Mouse (Mus musculus) G1E (cell line): Measurements from ENCODE around the gene Zfp763. TPM values are rescaled to one million over a fixed set of nuclear protein-coding genes. Genes with fewer than 3 reads are reported as not detected.

Experiments
- ATAC-seq: 2 replicates; pipeline ENCODE4 v1.8.0; 2016; ENCODE audit warnings: mild to moderate bottlenecking; ENCODE audit not compliant: insufficient number of reproducible peaks, poor library complexity, low FRiP score, severe bottlenecking; ENCODE audit errors: extremely low read depth
- DNase-seq: peaks from one replicate; pipeline ENCODE4 v3.0.0; 2012; ENCODE audit warnings: low spot score
- H3K27me3 ChIP-seq: 2 replicates; pipeline ENCODE4 v1.6.1; 2012; ENCODE audit warnings: mild to moderate bottlenecking, low read length, inconsistent platforms; ENCODE audit not compliant: insufficient read depth
- H3K36me3 ChIP-seq: replicated peaks from 2 replicates; pipeline ENCODE3; 2012; ENCODE audit warnings: mild to moderate bottlenecking, inconsistent platforms
- H3K4me1 ChIP-seq: 2 replicates; pipeline ENCODE4 v1.6.1; 2012; ENCODE audit warnings: low read depth, low read length, inconsistent platforms, mixed read lengths; ENCODE audit not compliant: insufficient read depth
- H3K4me3 ChIP-seq: 2 replicates; pipeline ENCODE4 v1.5.1; 2012; ENCODE audit warnings: low read depth, mild to moderate bottlenecking, inconsistent platforms, low read length, moderate library complexity, mixed read lengths
- H3K9me3 ChIP-seq: replicated peaks from 2 replicates; pipeline ENCODE4 v1.6.1; 2012; ENCODE audit warnings: inconsistent platforms
- CTCF ChIP-seq: IDR thresholded peaks from 2 replicates; pipeline ENCODE4 v1.5.1; 2012; ENCODE audit warnings: low read depth, low read length, inconsistent platforms, mixed read lengths
- GATA1 ChIP-seq: IDR thresholded peaks from 2 replicates; pipeline ENCODE4 v1.6.1; 2012; ENCODE audit warnings: borderline replicate concordance, low read length, inconsistent platforms, mixed read lengths
- GATA2 ChIP-seq: IDR thresholded peaks from 2 replicates; pipeline ENCODE4 v1.6.1; 2012; ENCODE audit warnings: low read depth, low read length, inconsistent platforms, borderline replicate concordance
- POLR2AphosphoS5 ChIP-seq: IDR thresholded peaks from 2 replicates; pipeline ENCODE4 v1.6.1; 2012; ENCODE audit warnings: low read depth, low read length, inconsistent platforms; ENCODE audit not compliant: insufficient replicate concordance
- TAL1 ChIP-seq: conservative IDR thresholded peaks from 2 replicates; pipeline ENCODE4 v1.6.1; 2012; ENCODE audit warnings: low read depth, low read length, inconsistent platforms, mixed read lengths
- polyA plus RNA-seq: library from polyadenylated mRNA; stranded (reverse); fragments of >175 nt; gene quantifications from 2 replicates; pipeline ENCODE4 v1.2.3, GENCODE M21; 2012
- total RNA-seq, 2 experiments: library from RNA; stranded (forward) in 1 of 2; stranded (reverse) in 1 of 2; fragments of 200-1000 nt in 1 of 2; fragments of >200 nt in 1 of 2; fragmentation: Nextera tagmentation in 1 of 2; gene quantifications; 2 replicates each; pipeline ENCODE4 v1.2.3; 2014 to 2017

Zfp763 gene
- total and polyA plus RNA-seq, 3 experiments: 0.25 to 16.7 (median 11.5) TPM

- TF ChIP-seq CTCF (no peak), GATA1 (no peak), POLR2AphosphoS5 (no peak), GATA2 (no peak), TAL1 (no peak)
- ATAC-seq (no peak), DNase-seq (no peak)
- H3K36me3 ChIP-seq: peaks cover 15% of the 10 kb centered on the region
- H3K27me3 ChIP-seq: no peaks in the 10 kb centered on the region
- H3K4me1 ChIP-seq: no peaks in the 10 kb centered on the region
- H3K9me3 ChIP-seq: peaks cover 14% of the 10 kb centered on the region
- H3K4me3 ChIP-seq: no peak overlapping the region
Measured at GRCm38 (mm10) chr17:33008337-33008736, 24.9 kb downstream of the Zfp763 start.

GRCm38 (mm10) chr17:32998492-32998891 lies 34.7 kb downstream of the Zfp763 start:
- H3K4me1 ChIP-seq: peaks cover 11% of the 10 kb centered on the region
- DNase-seq (no peak), ATAC-seq (no peak)
- H3K9me3 ChIP-seq: peaks cover 18% of the 10 kb centered on the region
- TF ChIP-seq GATA2 (no peak), GATA1 (no peak), POLR2AphosphoS5 (no peak), CTCF (no peak), TAL1 (no peak)
- H3K27me3 ChIP-seq: no peaks in the 10 kb centered on the region
- H3K36me3 ChIP-seq: peaks cover 62% of the 10 kb centered on the region
- H3K4me3 ChIP-seq: no peak overlapping the region

- Histone ChIP-seq H3K9me3 (no peaks in the 10 kb centered on the region), H3K27me3 (no peaks in the 10 kb centered on the region), H3K4me3 (peak within 1 kb of the TSS; percentile 77), H3K36me3 (peaks cover 20% of the 10 kb centered on the region), H3K4me1 (peaks cover 17% of the 10 kb centered on the region)
- DNase-seq (peak; percentile 86), ATAC-seq (peak; percentile 93)
- TF ChIP-seq GATA2: no peak
- no peak for TF ChIP-seq GATA1
- TF ChIP-seq POLR2AphosphoS5: no peak
- no peak for TF ChIP-seq TAL1
- TF ChIP-seq CTCF: no peak
Measured at GRCm38 (mm10) chr17:32992699-32993474, 40.3 kb downstream of the Zfp763 start, which contains the start of gene Zfp952. Gene Zfp952 (plus strand): TSS chr17:32993129.

- Histone ChIP-seq H3K4me1 (peaks cover 17% of the 10 kb centered on the region), H3K9me3 (no peaks in the 10 kb centered on the region), H3K4me3 (no peak overlapping the region; the same call in 1 of the 2 replicates), H3K36me3 (peaks cover 20% of the 10 kb centered on the region), H3K27me3 (no peaks in the 10 kb centered on the region)
- no peak for DNase-seq
- TF ChIP-seq GATA2 (no peak), CTCF (no peak), POLR2AphosphoS5 (no peak), GATA1 (no peak)
- ATAC-seq: no peak
Measured at GRCm38 (mm10) chr17:32991965-32992698, 41.1 kb downstream of the Zfp763 start.

GRCm38 (mm10) chr17:32986301-32986700 lies 46.9 kb downstream of the Zfp763 start:
- no peaks in the 10 kb centered on the region for H3K9me3 ChIP-seq
- TF ChIP-seq CTCF: no peak
- TF ChIP-seq GATA1: no peak
- no peak for TF ChIP-seq POLR2AphosphoS5
- no peak for TF ChIP-seq GATA2
- no peak for TF ChIP-seq TAL1
- H3K36me3 ChIP-seq: peaks cover 4% of the 10 kb centered on the region
- H3K4me1 ChIP-seq: no peaks in the 10 kb centered on the region
- ATAC-seq: no peak
- H3K4me3 ChIP-seq: no peak overlapping the region
- H3K27me3 ChIP-seq: 0 out of 2 replicates have a peak, but pooled peaks cover 2% of the 10 kb centered on the region
- no peak for DNase-seq

- peaks cover 10% of the 10 kb centered on the region for H3K9me3 ChIP-seq
- 0 out of 2 replicates have a peak, but pooled peaks cover 2% of the 10 kb centered on the region for H3K27me3 ChIP-seq
- H3K4me1 ChIP-seq: no peaks in the 10 kb centered on the region
- ATAC-seq (no peak), DNase-seq (no peak)
- H3K4me3 ChIP-seq: no peak overlapping the region
- peaks cover 44% of the 10 kb centered on the region for H3K36me3 ChIP-seq
- TF ChIP-seq TAL1 (no peak), GATA1 (no peak)
Measured at GRCm38 (mm10) chr17:32981361-32981760, 51.8 kb downstream of the Zfp763 start.

Other genes with a start within 250 kb of the Zfp763 start
- 102 and 115 TPM in 2 replicates for gene Zfp871, start 245.1 kb downstream of the Zfp763 start, total RNA-seq (2014; fragmentation: Nextera tagmentation)
- 31.5 and 41.9 TPM in 2 replicates for gene Zfp871, start 245.1 kb downstream of the Zfp763 start, total RNA-seq (2017)
- 1.0 and 1.5 TPM in 2 replicates for gene Zfp871, start 245.1 kb downstream of the Zfp763 start, polyA plus RNA-seq
- 0.30 TPM in 1 of 2 replicates, not detected in the other for gene Zfp811, start 223.5 kb downstream of the Zfp763 start, total RNA-seq (2014; fragmentation: Nextera tagmentation)
- gene Zfp811, start 223.5 kb downstream of the Zfp763 start, total RNA-seq (2017): 0.06 and 0.44 TPM in 2 replicates
- gene Zfp811, start 223.5 kb downstream of the Zfp763 start, polyA plus RNA-seq: not detected in 2 replicates
- gene Zfp799, start 203.1 kb downstream of the Zfp763 start, total RNA-seq (2014; fragmentation: Nextera tagmentation): 17.4 and 25.8 TPM in 2 replicates
- 13.1 and 16.1 TPM in 2 replicates for gene Zfp799, start 203.1 kb downstream of the Zfp763 start, total RNA-seq (2017)
- gene Zfp799, start 203.1 kb downstream of the Zfp763 start, polyA plus RNA-seq: 0.32 and 2.0 TPM in 2 replicates
- gene Zfp870, start 141.8 kb downstream of the Zfp763 start, total RNA-seq (2014; fragmentation: Nextera tagmentation): 2.3 and 4.7 TPM in 2 replicates
- gene Zfp870, start 141.8 kb downstream of the Zfp763 start, total RNA-seq (2017): 2.7 and 3.1 TPM in 2 replicates
- 0.35 and 0.39 TPM in 2 replicates for gene Zfp870, start 141.8 kb downstream of the Zfp763 start, polyA plus RNA-seq
- gene Cyp4f14, start 116.1 kb downstream of the Zfp763 start, total RNA-seq (2014; fragmentation: Nextera tagmentation): not detected in 2 replicates
- gene Cyp4f14, start 116.1 kb downstream of the Zfp763 start, total RNA-seq (2017): 0.06 and 0.16 TPM in 2 replicates
- not detected in 2 replicates for gene Cyp4f14, start 116.1 kb downstream of the Zfp763 start, polyA plus RNA-seq
- gene Cyp4f13, start 86.0 kb downstream of the Zfp763 start, total RNA-seq (2014; fragmentation: Nextera tagmentation): 39.1 and 51.8 TPM in 2 replicates
- 12.1 and 17.8 TPM in 2 replicates for gene Cyp4f13, start 86.0 kb downstream of the Zfp763 start, total RNA-seq (2017)
- 16.7 and 20.3 TPM in 2 replicates for gene Cyp4f13, start 86.0 kb downstream of the Zfp763 start, polyA plus RNA-seq
- 9.0 and 12.9 TPM in 2 replicates for gene Zfp472, start 67.6 kb downstream of the Zfp763 start, total RNA-seq (2014; fragmentation: Nextera tagmentation)
- gene Zfp472, start 67.6 kb downstream of the Zfp763 start, total RNA-seq (2017): 13.4 and 15.5 TPM in 2 replicates
- 0.26 and 0.40 TPM in 2 replicates for gene Zfp472, start 67.6 kb downstream of the Zfp763 start, polyA plus RNA-seq
- 11.4 and 11.8 TPM in 2 replicates for gene Zfp952, start 40.3 kb downstream of the Zfp763 start, total RNA-seq (2014; fragmentation: Nextera tagmentation)
- gene Zfp952, start 40.3 kb downstream of the Zfp763 start, total RNA-seq (2017): 11.8 and 13.1 TPM in 2 replicates
- gene Zfp952, start 40.3 kb downstream of the Zfp763 start, polyA plus RNA-seq: 0.28 and 0.35 TPM in 2 replicates
- gene 4921501E09Rik, start 34.7 kb upstream of the Zfp763 start, total RNA-seq (2014; fragmentation: Nextera tagmentation): not detected in 2 replicates
- gene 4921501E09Rik, start 34.7 kb upstream of the Zfp763 start, total RNA-seq (2017): 0.05 and 0.06 TPM in 2 replicates
- not detected in 2 replicates for gene 4921501E09Rik, start 34.7 kb upstream of the Zfp763 start, polyA plus RNA-seq
- gene Zfp563, start 55.9 kb upstream of the Zfp763 start, total RNA-seq (2014; fragmentation: Nextera tagmentation): 7.4 and 9.6 TPM in 2 replicates
- gene Zfp563, start 55.9 kb upstream of the Zfp763 start, total RNA-seq (2017): 7.5 and 10.5 TPM in 2 replicates
- 0.56 and 0.65 TPM in 2 replicates for gene Zfp563, start 55.9 kb upstream of the Zfp763 start, polyA plus RNA-seq
- gene Morc2b, start 106.3 kb upstream of the Zfp763 start, total RNA-seq (2014; fragmentation: Nextera tagmentation): not detected in 2 replicates
- gene Morc2b, start 106.3 kb upstream of the Zfp763 start, total RNA-seq (2017): 0.12 and 0.22 TPM in 2 replicates
- not detected in 2 replicates for gene Morc2b, start 106.3 kb upstream of the Zfp763 start, polyA plus RNA-seq
- gene Olfr55, start 135.0 kb upstream of the Zfp763 start, total RNA-seq (2014; fragmentation: Nextera tagmentation): not detected in 2 replicates
- 0.17 and 0.44 TPM in 2 replicates for gene Olfr55, start 135.0 kb upstream of the Zfp763 start, total RNA-seq (2017)
- gene Olfr55, start 135.0 kb upstream of the Zfp763 start, polyA plus RNA-seq: not detected in 2 replicates
- not detected in 2 replicates for gene Olfr239, start 157.9 kb upstream of the Zfp763 start, total RNA-seq (2014; fragmentation: Nextera tagmentation)
- gene Olfr239, start 157.9 kb upstream of the Zfp763 start, total RNA-seq (2017): not detected in 2 replicates
- not detected in 2 replicates for gene Olfr239, start 157.9 kb upstream of the Zfp763 start, polyA plus RNA-seq
- gene Olfr1564, start 188.3 kb upstream of the Zfp763 start, total RNA-seq (2014; fragmentation: Nextera tagmentation): not detected in 2 replicates
- gene Olfr1564, start 188.3 kb upstream of the Zfp763 start, total RNA-seq (2017): under 0.01 and 0.06 TPM in 2 replicates
- not detected in 2 replicates for gene Olfr1564, start 188.3 kb upstream of the Zfp763 start, polyA plus RNA-seq
- 29.0 and 30.5 TPM in 2 replicates for gene Zfp955a, start 221.7 kb upstream of the Zfp763 start, total RNA-seq (2014; fragmentation: Nextera tagmentation)
- 24.6 and 26.8 TPM in 2 replicates for gene Zfp955a, start 221.7 kb upstream of the Zfp763 start, total RNA-seq (2017)
- gene Zfp955a, start 221.7 kb upstream of the Zfp763 start, polyA plus RNA-seq: 0.37 and 0.50 TPM in 2 replicates
- gene Olfr63, start 231.3 kb upstream of the Zfp763 start, total RNA-seq (2014; fragmentation: Nextera tagmentation): not detected in 2 replicates
- 0.06 and 0.11 TPM in 2 replicates for gene Olfr63, start 231.3 kb upstream of the Zfp763 start, total RNA-seq (2017)
- gene Olfr63, start 231.3 kb upstream of the Zfp763 start, polyA plus RNA-seq: not detected in 2 replicates